ENCODE assay signal across 13 mouse cellular contexts in the genomic region with DNA sequence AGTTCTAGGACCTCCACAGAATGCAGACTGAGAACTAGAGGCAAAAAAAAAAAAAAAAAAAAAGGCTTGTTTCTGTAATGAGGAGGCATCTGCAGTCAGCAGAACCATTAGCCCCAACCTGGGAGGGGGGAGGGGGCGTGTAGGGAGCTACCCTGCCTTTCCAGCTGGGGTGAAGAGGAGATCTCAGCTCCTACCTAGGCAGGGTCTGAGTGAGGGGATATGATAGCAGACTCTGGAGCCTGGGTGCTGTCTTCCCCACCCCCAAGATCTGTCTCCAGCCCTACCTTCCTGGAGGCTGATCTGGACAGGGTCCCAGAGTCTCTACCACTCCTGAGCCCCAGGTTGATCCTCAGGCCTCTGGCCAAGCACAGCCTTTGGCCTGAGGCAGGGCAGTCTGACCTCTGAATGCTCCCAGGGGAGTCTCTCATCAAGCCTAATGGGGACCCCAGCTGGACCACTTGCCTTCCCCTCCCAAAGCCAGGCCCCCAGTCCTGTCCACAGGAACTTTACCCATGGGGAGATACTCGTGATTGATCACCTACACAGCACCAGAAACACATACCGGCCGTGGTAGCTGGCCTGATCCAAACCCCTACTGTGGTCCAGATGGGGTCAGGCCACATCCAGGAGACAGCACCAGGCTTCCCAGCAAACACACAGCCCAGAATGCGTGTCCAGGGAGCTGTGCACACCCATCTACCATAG. TPM values are rescaled to one million over a fixed set of nuclear protein-coding genes. Genes with fewer than 3 reads are reported as not detected.
DNase-seq lines count a peak whose midpoint lies in the region; ATAC-seq lines count a peak whose summit lies in the region.
"Had no signal": no experiment of that assay in that cellular context is flagged by ENCODE, and none has a peak within 500 bp of the region (broad histone marks: within the 10 kb centered on the region; RNA-seq: fewer than 3 reads in every experiment).

No protein-coding gene starts in this region.

- peak; percentile 35 for DNase-seq in MN1 (ENCODE audit: low spot score)
- DNase-seq in heart, postnatal 36 days = no peak
- no peak for DNase-seq in heart, postnatal 4 days
- DNase-seq in thymus, postnatal 25 days = no peak
- no peak for DNase-seq in kidney, adult 11 months
- DNase-seq: adrenal gland, postnatal 25 days; cerebellum, adult 9-10 months; spleen, adult 18-20 months had no signal

- H3K9ac ChIP-seq in embryonic facial prominence, embryonic 12.5 days = no peak overlapping the region
- peak overlapping the region; percentile 55; the same call in 1 of the 2 replicates for H3K9ac ChIP-seq in hindbrain, embryonic 13.5 days
- peak overlapping the region; percentile 6; the same call in 1 of the 2 replicates for H3K9ac ChIP-seq in midbrain, embryonic 15.5 days
- H3K9ac ChIP-seq: heart, embryonic 13.5 days; lung, embryonic 15.5 days had no signal

- no peaks in the 10 kb centered on the region for H3K9me3 ChIP-seq in embryonic facial prominence, embryonic 12.5 days
- no peaks in the 10 kb centered on the region for H3K9me3 ChIP-seq in hindbrain, embryonic 13.5 days
- no peaks in the 10 kb centered on the region for H3K9me3 ChIP-seq in midbrain, embryonic 15.5 days
- H3K9me3 ChIP-seq: heart, embryonic 13.5 days; lung, embryonic 15.5 days had no signal

- peaks cover 50% of the 10 kb centered on the region for H3K4me1 ChIP-seq in embryonic facial prominence, embryonic 12.5 days
- peaks cover 55% of the 10 kb centered on the region for H3K4me1 ChIP-seq in hindbrain, embryonic 13.5 days (replicated peaks)
- H3K4me1 ChIP-seq in midbrain, embryonic 15.5 days = peaks cover 55% of the 10 kb centered on the region

- intact Hi-C loops in heart, postnatal 36 days (cut with DNase I) = no loop called here

- H3K4me3 ChIP-seq in embryonic facial prominence, embryonic 12.5 days = no peak overlapping the region
- no peak overlapping the region for H3K4me3 ChIP-seq in hindbrain, embryonic 13.5 days
- H3K4me3 ChIP-seq in midbrain, embryonic 15.5 days = no peak overlapping the region
- H3K4me3 ChIP-seq: heart, embryonic 13.5 days; lung, embryonic 15.5 days had no signal

- H3K36me3 ChIP-seq in embryonic facial prominence, embryonic 12.5 days = no peaks in the 10 kb centered on the region
- H3K36me3 ChIP-seq in hindbrain, embryonic 13.5 days = peaks cover 5% of the 10 kb centered on the region; the same call in 1 of the 2 replicates
- H3K36me3 ChIP-seq in midbrain, embryonic 15.5 days (replicated peaks) = no peaks in the 10 kb centered on the region
- H3K36me3 ChIP-seq: heart, embryonic 13.5 days; lung, embryonic 15.5 days had no signal

- no peaks in the 10 kb centered on the region for H3K27me3 ChIP-seq in embryonic facial prominence, embryonic 12.5 days
- H3K27me3 ChIP-seq in hindbrain, embryonic 13.5 days = no peaks in the 10 kb centered on the region
- no peaks in the 10 kb centered on the region for H3K27me3 ChIP-seq in midbrain, embryonic 15.5 days (replicated peaks)
- H3K27me3 ChIP-seq: lung, embryonic 15.5 days had no signal

- WGBS in embryonic facial prominence, embryonic 12.5 days = 36% methylated on average over 5 of the region's 5 CpGs
- WGBS in hindbrain, embryonic 13.5 days = 4% methylated on average over 5 of the region's 5 CpGs
- WGBS in midbrain, embryonic 15.5 days = 18% methylated on average over 5 of the region's 5 CpGs

- H3K4me2 ChIP-seq in embryonic facial prominence, embryonic 12.5 days (replicated peaks) = no peak overlapping the region
- peak overlapping the region; percentile 3; the same call in 1 of the 2 replicates for H3K4me2 ChIP-seq in hindbrain, embryonic 13.5 days
- no peak overlapping the region for H3K4me2 ChIP-seq in midbrain, embryonic 15.5 days
- H3K4me2 ChIP-seq: heart, embryonic 13.5 days; lung, embryonic 15.5 days had no signal

- peak overlapping the region; percentile 72 for H3K27ac ChIP-seq in embryonic facial prominence, embryonic 12.5 days
- peak overlapping the region; percentile 89 for H3K27ac ChIP-seq in hindbrain, embryonic 13.5 days
- peak overlapping the region; percentile 86 for H3K27ac ChIP-seq in midbrain, embryonic 15.5 days
- H3K27ac ChIP-seq: heart, embryonic 13.5 days; lung, embryonic 15.5 days had no signal

- ATAC-seq in embryonic facial prominence, embryonic 12.5 days (ENCODE audit: insufficient number of reproducible peaks, insufficient read depth, low FRiP score, low TSS enrichment) = no peak
- peak; percentile 49 for ATAC-seq in hindbrain, embryonic 13.5 days (ENCODE audit: low FRiP score)
- ATAC-seq in midbrain, embryonic 15.5 days (replicated peaks) = peak; percentile 24

RNA-seq across cellular contexts. Expression of a gene that starts 19.8 kb away (rescaled TPM):
- 7.1 and 7.2 TPM in 2 replicates for polyA plus RNA-seq in embryonic facial prominence, embryonic 12.5 days (2016; fragmentation: Nextera tagmentation; extraction: Ambion mirVana)
- polyA plus RNA-seq in hindbrain, embryonic 13.5 days (2015; fragmentation: Nextera tagmentation; extraction: Ambion mirVana) = 5.9 and 6.1 TPM in 2 replicates
- 6.8 and 7.6 TPM in 2 replicates for polyA plus RNA-seq in midbrain, embryonic 15.5 days (2015; fragmentation: Nextera tagmentation; extraction: Ambion mirVana)
- 1 to 10 TPM; 3.8 to 4.1 TPM for total RNA-seq in heart, postnatal 36 days (2021)
- 1 to 10 TPM; 3.7 to 3.8 TPM for total RNA-seq in heart, postnatal 4 days (2021)

RNA-seq across cellular contexts. Expression of a gene that starts 34.4 kb away (rescaled TPM):
- 7.5 and 9.3 TPM in 2 replicates for polyA plus RNA-seq in embryonic facial prominence, embryonic 12.5 days (2016; fragmentation: Nextera tagmentation; extraction: Ambion mirVana)
- 13.8 and 15.5 TPM in 2 replicates for polyA plus RNA-seq in hindbrain, embryonic 13.5 days (2015; fragmentation: Nextera tagmentation; extraction: Ambion mirVana)
- 12.8 and 14.1 TPM in 2 replicates for polyA plus RNA-seq in midbrain, embryonic 15.5 days (2015; fragmentation: Nextera tagmentation; extraction: Ambion mirVana)
- under 1 TPM in 1 of 2 experiments, not detected in 1; 0.08 TPM for total RNA-seq in heart, postnatal 36 days (2021)
- total RNA-seq in heart, postnatal 4 days (2021) = under 1 TPM; 0.43 to 0.52 TPM
